Mouse (Mus musculus): ENCODE data around the gene 2410004P03Rik. TPM values are rescaled to one million over a fixed set of nuclear protein-coding genes. Genes with fewer than 3 reads are reported as not detected.

The 2410004P03Rik gene
- polyA plus RNA-seq (2015; fragmentation: Nextera tagmentation; extraction: Ambion mirVana) = 0.17 and 0.42 TPM in 2 replicates

DNA sequence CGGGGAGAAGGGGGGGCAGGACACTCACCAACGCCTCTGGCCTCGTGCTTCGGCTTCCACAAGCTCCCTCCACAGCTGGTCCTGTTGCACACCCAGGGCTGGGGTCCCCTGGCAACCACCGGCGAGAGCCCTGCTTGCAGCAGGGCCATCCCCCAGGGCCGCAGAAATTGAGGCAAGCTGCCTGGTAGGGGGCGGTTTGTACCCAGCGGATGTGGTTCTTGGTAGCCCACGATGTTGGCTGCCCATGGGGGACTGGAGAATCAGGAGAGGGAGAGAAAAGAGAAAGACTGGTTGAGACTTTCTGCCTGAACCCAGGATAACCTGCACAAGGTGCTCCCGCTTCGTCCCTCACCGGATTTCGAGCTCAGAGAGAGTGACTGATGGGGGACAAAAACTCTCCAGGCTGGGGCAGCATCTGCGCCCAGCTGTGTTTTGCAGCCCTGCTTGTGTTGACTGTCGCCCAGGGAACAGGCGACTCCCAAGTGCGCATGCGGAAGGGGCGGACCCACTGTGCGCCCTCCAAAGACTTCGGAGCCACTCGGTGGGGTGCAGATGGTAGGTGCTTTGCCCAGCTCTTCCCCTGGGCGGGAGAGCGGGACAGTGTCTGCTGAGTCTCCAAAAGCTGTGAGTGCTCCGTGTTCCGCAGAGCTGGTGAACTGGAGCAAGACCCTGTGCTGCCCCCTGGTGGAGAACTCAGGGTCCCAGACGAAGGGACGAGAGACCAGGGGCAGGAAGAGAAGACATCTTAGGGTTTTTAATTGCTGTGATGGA, at the start of gene 2410004P03Rik:
Gene 2410004P03Rik (minus strand): TSS at position 628 of the 771 bp plus-strand sequence.

DNA sequence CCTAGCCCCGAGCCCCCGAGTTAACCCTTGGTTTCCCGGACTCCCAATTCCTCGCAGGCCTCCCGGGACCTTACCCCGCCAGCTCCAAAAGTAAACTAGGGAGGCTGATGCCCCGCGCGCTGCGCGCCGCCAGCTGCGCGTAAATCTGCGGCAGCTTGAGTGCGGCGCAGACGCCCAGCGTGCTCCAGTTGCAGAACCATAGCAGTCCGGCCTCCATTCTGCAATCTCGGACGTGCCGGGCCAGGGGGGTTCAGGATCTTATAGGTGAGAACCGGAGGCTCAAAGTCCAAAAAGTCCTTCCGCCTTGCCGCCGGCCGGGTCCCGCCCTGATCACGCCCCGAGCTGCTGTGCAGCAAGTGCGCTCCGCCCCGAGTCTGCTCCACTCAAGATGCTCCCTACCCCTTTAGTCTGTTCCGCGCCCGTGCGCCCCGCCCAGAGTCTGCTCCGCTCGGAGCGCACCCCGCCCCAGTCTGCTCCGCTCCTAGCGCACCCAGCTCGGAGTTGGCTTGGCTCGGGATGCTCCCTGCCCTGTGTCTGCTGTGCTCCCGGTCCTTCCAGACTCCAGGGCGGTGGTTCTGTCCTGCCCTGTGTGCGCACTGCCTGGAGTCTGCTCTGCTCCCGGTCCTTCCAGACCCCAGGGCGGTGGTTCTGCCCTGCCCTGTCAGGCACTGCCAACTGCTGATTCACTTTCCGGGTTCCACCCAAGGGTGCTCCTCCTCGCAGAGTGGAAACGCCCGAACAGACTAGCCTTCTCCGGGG, 11.6 kb downstream of the 2410004P03Rik start, which contains the start of gene Pqlc3:
Gene Pqlc3 (minus strand): TSS at position 670 of the 759 bp plus-strand sequence.

Other genes starting within 250 kb of the 2410004P03Rik start
- gene Greb1, start 210.8 kb downstream of the 2410004P03Rik start, polyA plus RNA-seq (2015; fragmentation: Nextera tagmentation; extraction: Ambion mirVana) = 0.08 and 0.11 TPM in 2 replicates
- gene E2f6, start 200.8 kb downstream of the 2410004P03Rik start, polyA plus RNA-seq (2015; fragmentation: Nextera tagmentation; extraction: Ambion mirVana) = 15.7 and 17.7 TPM in 2 replicates
- gene Rock2, start 116.8 kb downstream of the 2410004P03Rik start, polyA plus RNA-seq (2015; fragmentation: Nextera tagmentation; extraction: Ambion mirVana) = 31.4 and 45.2 TPM in 2 replicates
- 22.7 and 27.2 TPM in 2 replicates for gene Pqlc3, start 11.3 kb downstream of the 2410004P03Rik start, polyA plus RNA-seq (2015; fragmentation: Nextera tagmentation; extraction: Ambion mirVana)
- 18.5 and 24.5 TPM in 2 replicates for gene Kcnf1, start 165.2 kb upstream of the 2410004P03Rik start, polyA plus RNA-seq (2015; fragmentation: Nextera tagmentation; extraction: Ambion mirVana)